Mouse (Mus musculus) kidney, embryonic 14.5 days (tissue): Measurements from ENCODE around the gene Ret. TPM values are rescaled to one million over a fixed set of nuclear protein-coding genes. Genes with fewer than 3 reads are reported as not detected.

Experiments
- ATAC-seq: fragments of 200-750 bp; cut with Nextera tagmentation; 2 replicates; pipeline ENCODE4 v1.8.0; 2017; ENCODE audit warnings: moderate number of reproducible peaks, mild to moderate bottlenecking, moderate TSS enrichment, moderate library complexity; ENCODE audit not compliant: low FRiP score, low TSS enrichment
- H3K27ac ChIP-seq: fragments of 300-500 bp; sonication (generic); 2 replicates; pipeline ENCODE4 v1.5.1; 2014; ENCODE audit warnings: low read depth, mild to moderate bottlenecking, low read length, moderate library complexity, mixed read lengths
- H3K27me3 ChIP-seq: fragments of 300-500 bp; sonication (generic); 2 replicates; pipeline ENCODE4 v1.6.1; 2014; ENCODE audit warnings: mild to moderate bottlenecking, low read length; ENCODE audit not compliant: control insufficient read depth, insufficient read depth
- H3K36me3 ChIP-seq: fragments of 300-500 bp; sonication (generic); 2 replicates; pipeline ENCODE4 v1.6.1; 2014; ENCODE audit warnings: low read length, mixed read lengths; ENCODE audit not compliant: control insufficient read depth, insufficient read depth
- H3K4me1 ChIP-seq: fragments of 300-500 bp; sonication (generic); 2 replicates; pipeline ENCODE4 v1.6.1; 2014; ENCODE audit warnings: low read length, mixed read lengths; ENCODE audit not compliant: control insufficient read depth, insufficient read depth
- H3K4me2 ChIP-seq: fragments of 300-500 bp; sonication (generic); replicated peaks from 2 replicates; pipeline ENCODE4 v1.6.1; 2014; ENCODE audit warnings: low read depth, mild to moderate bottlenecking, low read length
- H3K4me3 ChIP-seq: fragments of 300-500 bp; sonication (generic); 2 replicates; pipeline ENCODE4 v1.5.1; 2014; ENCODE audit warnings: mild to moderate bottlenecking, low read length
- H3K9ac ChIP-seq: fragments of 300-500 bp; sonication (generic); 2 replicates; pipeline ENCODE4 v1.6.1; 2014; ENCODE audit warnings: low read depth, mild to moderate bottlenecking, low read length, moderate library complexity
- H3K9me3 ChIP-seq: fragments of 300-500 bp; sonication (generic); 2 replicates; pipeline ENCODE4 v1.6.1; 2016; ENCODE audit warnings: low read length; ENCODE audit not compliant: control insufficient read depth
- WGBS: fragments of 180-500 bp; shearing (Covaris S2); extraction: QIAGEN DNeasy Blood & Tissue Kit; methylation state at CpG from one replicate; pipeline ENCODE4 v1.1.7; 2014; 5-methylcytosine and 5-hydroxymethylcytosine counted together
- polyA plus RNA-seq: library from polyadenylated mRNA; unstranded; fragments of >200 nt; fragmentation: Nextera tagmentation; extraction: Ambion mirVana; gene quantifications from 2 replicates; pipeline ENCODE4 v1.2.1, GENCODE M21; 2014

The Ret gene
- 9.9 and 20.6 TPM in 2 replicates for polyA plus RNA-seq

- Histone ChIP-seq H3K9me3 (no peaks in the 10 kb centered on the region), H3K4me1 (0 out of 2 replicates have a peak, but pooled peaks cover 3% of the 10 kb centered on the region), H3K4me2 (peak within 1 kb of the TSS; percentile 99), H3K27me3 (peaks cover 47% of the 10 kb centered on the region), H3K27ac (no peak within 1 kb of the TSS), H3K36me3 (no peaks in the 10 kb centered on the region), H3K4me3 (peak within 1 kb of the TSS; percentile 65), H3K9ac (peak within 1 kb of the TSS; percentile 52; the same call in 1 of the 2 replicates)
- 1% methylated on average over 26 of the region's 26 CpGs for WGBS
- ATAC-seq = no peak
These were observed at the start of gene Ret for GRCm38 (mm10) chr6:118197440-118197975. Gene Ret (minus strand): TSS chr6:118197718.

- no peak overlapping the region for H3K9ac ChIP-seq
- 86% methylated on average over 6 of the region's 6 CpGs for WGBS
- no peak for ATAC-seq
These were observed 49.6 kb upstream of the Ret start for GRCm38 (mm10) chr6:118247161-118247560.

GRCm38 (mm10) chr6:118244106-118244505 lies 46.6 kb upstream of the Ret start:
- ATAC-seq = no peak
- Histone ChIP-seq H3K9ac (no peak overlapping the region), H3K9me3 (no peaks in the 10 kb centered on the region), H3K27ac (no peak overlapping the region), H3K4me1 (no peaks in the 10 kb centered on the region), H3K4me3 (no peak overlapping the region), H3K27me3 (no peaks in the 10 kb centered on the region), H3K36me3 (no peaks in the 10 kb centered on the region), H3K4me2 (no peak overlapping the region)
- 82% methylated on average over 7 of the region's 7 CpGs for WGBS

More at GRCm38 (mm10) chr6:118247161-118247560, 49.6 kb upstream of the Ret start:
- H3K4me2 ChIP-seq = no peak overlapping the region
- 0 out of 2 replicates have a peak, but pooled peaks cover 3% of the 10 kb centered on the region for H3K4me1 ChIP-seq
- H3K36me3 ChIP-seq = no peaks in the 10 kb centered on the region
- H3K9me3 ChIP-seq = no peaks in the 10 kb centered on the region
- H3K4me3 ChIP-seq = no peak overlapping the region
- no peaks in the 10 kb centered on the region for H3K27me3 ChIP-seq
- H3K27ac ChIP-seq = no peak overlapping the region

GRCm38 (mm10) chr6:118242941-118243340 lies 45.4 kb upstream of the Ret start:
- H3K4me1 ChIP-seq = no peaks in the 10 kb centered on the region
- no peak overlapping the region for H3K9ac ChIP-seq
- H3K9me3 ChIP-seq = no peaks in the 10 kb centered on the region
- no peaks in the 10 kb centered on the region for H3K36me3 ChIP-seq
- 92% methylated on average over 5 of the region's 5 CpGs for WGBS
- no peak overlapping the region for H3K27ac ChIP-seq
- H3K4me2 ChIP-seq = no peak overlapping the region
- no peaks in the 10 kb centered on the region for H3K27me3 ChIP-seq
- no peak overlapping the region for H3K4me3 ChIP-seq
- no peak for ATAC-seq

GRCm38 (mm10) chr6:118226072-118226471 lies 28.6 kb upstream of the Ret start:
- Histone ChIP-seq H3K4me2 (no peak overlapping the region), H3K27ac (no peak overlapping the region), H3K9me3 (no peaks in the 10 kb centered on the region), H3K4me1 (no peaks in the 10 kb centered on the region), H3K27me3 (no peaks in the 10 kb centered on the region), H3K36me3 (no peaks in the 10 kb centered on the region), H3K4me3 (no peak overlapping the region), H3K9ac (no peak overlapping the region)
- WGBS = 53% methylated on average over 3 of the region's 3 CpGs
- no peak for ATAC-seq

GRCm38 (mm10) chr6:118222471-118222870 lies 25.0 kb upstream of the Ret start:
- Histone ChIP-seq H3K36me3 (no peaks in the 10 kb centered on the region), H3K4me2 (no peak overlapping the region), H3K9me3 (no peaks in the 10 kb centered on the region), H3K9ac (no peak overlapping the region), H3K4me3 (no peak overlapping the region), H3K27me3 (no peaks in the 10 kb centered on the region), H3K4me1 (no peaks in the 10 kb centered on the region), H3K27ac (no peak overlapping the region)
- ATAC-seq = no peak
- WGBS = 79% methylated on average over 2 of the region's 2 CpGs

GRCm38 (mm10) chr6:118215676-118216075 lies 18.2 kb upstream of the Ret start:
- WGBS = 93% methylated on average over 8 of the region's 9 CpGs
- Histone ChIP-seq H3K4me3 (no peak overlapping the region), H3K4me2 (no peak overlapping the region), H3K36me3 (no peaks in the 10 kb centered on the region), H3K9ac (no peak overlapping the region), H3K4me1 (no peaks in the 10 kb centered on the region), H3K27ac (no peak overlapping the region), H3K9me3 (no peaks in the 10 kb centered on the region), H3K27me3 (no peaks in the 10 kb centered on the region)
- no peak for ATAC-seq

- 85% methylated on average over 8 of the region's 8 CpGs for WGBS
- Histone ChIP-seq H3K27ac (no peak overlapping the region), H3K27me3 (no peaks in the 10 kb centered on the region), H3K4me3 (no peak overlapping the region), H3K4me2 (no peak overlapping the region), H3K4me1 (no peaks in the 10 kb centered on the region), H3K36me3 (no peaks in the 10 kb centered on the region), H3K9me3 (no peaks in the 10 kb centered on the region), H3K9ac (no peak overlapping the region)
- no peak for ATAC-seq
These were observed 10.8 kb upstream of the Ret start for GRCm38 (mm10) chr6:118208326-118208725.

GRCm38 (mm10) chr6:118206386-118206785 lies 8.9 kb upstream of the Ret start:
- WGBS = 80% methylated on average over 5 of the region's 6 CpGs

More at GRCm38 (mm10) chr6:118206386-118206785, 8.9 kb upstream of the Ret start:
- Histone ChIP-seq H3K27ac (no peak overlapping the region), H3K4me2 (no peak overlapping the region), H3K9ac (no peak overlapping the region), H3K36me3 (no peaks in the 10 kb centered on the region), H3K9me3 (no peaks in the 10 kb centered on the region), H3K4me3 (no peak overlapping the region), H3K27me3 (no peaks in the 10 kb centered on the region), H3K4me1 (no peaks in the 10 kb centered on the region)
- no peak for ATAC-seq
